Mouse (Mus musculus): ENCODE data around the gene Samd14. TPM values are rescaled to one million over a fixed set of nuclear protein-coding genes. Genes with fewer than 3 reads are reported as not detected.

The Samd14 gene
- polyA plus RNA-seq, 1 experiment = 14.4 TPM

- Histone ChIP-seq H3K4me3 (no peak overlapping the region), H3K36me3 (ENCODE audit: control insufficient read depth, insufficient read depth) (no peaks in the 10 kb centered on the region), H3K79me2 (ENCODE audit: control insufficient read depth, insufficient read depth) (peaks cover 5% of the 10 kb centered on the region), H3K27me3 (ENCODE audit: control insufficient read depth, insufficient read depth, insufficient read length) (no peaks in the 10 kb centered on the region), H3K4me2 (ENCODE audit: low read depth) (peak overlapping the region; percentile 52), H3ac (ENCODE audit: control insufficient read depth, insufficient read length) (no peak overlapping the region)
- no peak for TF ChIP-seq E2F4 (IDR thresholded peaks at IDR 0.05; ENCODE audit: insufficient read depth)
- no peak for TF ChIP-seq TCF12 (IDR thresholded peaks at IDR 0.05; ENCODE audit: insufficient read depth, poor library complexity, severe bottlenecking)
- TF ChIP-seq MYOD1 (IDR thresholded peaks at IDR 0.05; ENCODE audit: control insufficient read depth in 1 of 3, insufficient read length in 2 of 3, low read depth in 2 of 3) = no peak
- TF ChIP-seq POLR2AphosphoS2 (IDR thresholded peaks at IDR 0.05; ENCODE audit: insufficient read length, low read depth) = no peak
- no peak for TF ChIP-seq MYOG (IDR thresholded peaks at IDR 0.05; ENCODE audit: control insufficient read depth in 1 of 3, insufficient read depth in 1 of 3, insufficient read length in 2 of 3, low read depth in 2 of 3)
- no peak for TF ChIP-seq REST (IDR thresholded peaks at IDR 0.05; ENCODE audit: insufficient read depth, insufficient read length)
- TF ChIP-seq POLR2A (IDR thresholded peaks at IDR 0.05; ENCODE audit: insufficient read length, low read depth) = no peak
- no peak for TF ChIP-seq TCF3 (IDR thresholded peaks at IDR 0.05; ENCODE audit: insufficient read length, low read depth)
- no peak for TF ChIP-seq USF1 (IDR thresholded peaks at IDR 0.05; ENCODE audit: low read depth)
- TF ChIP-seq SRF (IDR thresholded peaks at IDR 0.05; ENCODE audit: control insufficient read depth, insufficient read length, low read depth) = no peak
- TF ChIP-seq MAX (IDR thresholded peaks at IDR 0.05; ENCODE audit: low read depth) = no peak
- TF ChIP-seq CEBPB (IDR thresholded peaks at IDR 0.05; ENCODE audit: insufficient read depth, poor library complexity, severe bottlenecking) = no peak
Observed at GRCm38 (mm10) chr11:94970210-94970943, 39.3 kb upstream of the Samd14 start.

GRCm38 (mm10) chr11:94971895-94972615 lies 37.6 kb upstream of the Samd14 start:
- Histone ChIP-seq H3K27me3 (ENCODE audit: control insufficient read depth, insufficient read depth, insufficient read length) (no peaks in the 10 kb centered on the region), H3K79me2 (ENCODE audit: control insufficient read depth, insufficient read depth) (peaks cover 5% of the 10 kb centered on the region), H3K36me3 (ENCODE audit: control insufficient read depth, insufficient read depth) (no peaks in the 10 kb centered on the region), H3K4me2 (ENCODE audit: low read depth) (peak overlapping the region; percentile 90), H3K4me3 (peak overlapping the region; percentile 30), H3ac (ENCODE audit: control insufficient read depth, insufficient read length) (no peak overlapping the region)
- no peak for TF ChIP-seq USF1 (IDR thresholded peaks at IDR 0.05; ENCODE audit: low read depth)
- no peak for TF ChIP-seq MYOG (IDR thresholded peaks at IDR 0.05; ENCODE audit: control insufficient read depth in 1 of 3, insufficient read depth in 1 of 3, insufficient read length in 2 of 3, low read depth in 2 of 3)
- no peak for TF ChIP-seq TCF3 (IDR thresholded peaks at IDR 0.05; ENCODE audit: insufficient read length, low read depth)
- no peak for TF ChIP-seq MYOD1 (IDR thresholded peaks at IDR 0.05; ENCODE audit: control insufficient read depth in 1 of 3, insufficient read length in 2 of 3, low read depth in 2 of 3)
- no peak for TF ChIP-seq SRF (IDR thresholded peaks at IDR 0.05; ENCODE audit: control insufficient read depth, insufficient read length, low read depth)

- Histone ChIP-seq H3K36me3 (ENCODE audit: control insufficient read depth, insufficient read depth) (no peaks in the 10 kb centered on the region), H3K27me3 (ENCODE audit: control insufficient read depth, insufficient read depth, insufficient read length) (no peaks in the 10 kb centered on the region), H3K79me2 (ENCODE audit: control insufficient read depth, insufficient read depth) (peaks cover 5% of the 10 kb centered on the region), H3K4me2 (ENCODE audit: low read depth) (peak overlapping the region; percentile 90), H3ac (ENCODE audit: control insufficient read depth, insufficient read length) (no peak overlapping the region), H3K4me3 (peak overlapping the region; percentile 30)
- no peak for TF ChIP-seq REST (IDR thresholded peaks at IDR 0.05; ENCODE audit: insufficient read depth, insufficient read length)
- no peak for TF ChIP-seq TCF3 (IDR thresholded peaks at IDR 0.05; ENCODE audit: insufficient read length, low read depth)
- TF ChIP-seq SRF (IDR thresholded peaks at IDR 0.05; ENCODE audit: control insufficient read depth, insufficient read length, low read depth) = peak; percentile 77
- no peak for TF ChIP-seq MYOG (IDR thresholded peaks at IDR 0.05; ENCODE audit: control insufficient read depth in 1 of 3, insufficient read depth in 1 of 3, insufficient read length in 2 of 3, low read depth in 2 of 3)
Observed at GRCm38 (mm10) chr11:94972887-94973286, 36.8 kb upstream of the Samd14 start.

GRCm38 (mm10) chr11:94973313-94973712 lies 36.4 kb upstream of the Samd14 start:
- Histone ChIP-seq H3K79me2 (ENCODE audit: control insufficient read depth, insufficient read depth) (peaks cover 5% of the 10 kb centered on the region), H3K4me3 (peak overlapping the region; percentile 30), H3ac (ENCODE audit: control insufficient read depth, insufficient read length) (no peak overlapping the region)

More at GRCm38 (mm10) chr11:94973313-94973712, 36.4 kb upstream of the Samd14 start:
- no peaks in the 10 kb centered on the region for H3K36me3 ChIP-seq (ENCODE audit: control insufficient read depth, insufficient read depth)
- H3K27me3 ChIP-seq (ENCODE audit: control insufficient read depth, insufficient read depth, insufficient read length) = no peaks in the 10 kb centered on the region
- TF ChIP-seq TCF12 (IDR thresholded peaks at IDR 0.05; ENCODE audit: insufficient read depth, poor library complexity, severe bottlenecking) (peak; percentile 15), MYOD1 (IDR thresholded peaks at IDR 0.05; ENCODE audit: control insufficient read depth in 1 of 3, insufficient read length in 2 of 3, low read depth in 2 of 3) (peak; percentile 83 to 95 (median 90)), POLR2A (IDR thresholded peaks at IDR 0.05; ENCODE audit: insufficient read length, low read depth) (peak; percentile 51), CEBPB (IDR thresholded peaks at IDR 0.05; ENCODE audit: insufficient read depth, poor library complexity, severe bottlenecking) (no peak), MAX (IDR thresholded peaks at IDR 0.05; ENCODE audit: low read depth) (no peak), USF1 (IDR thresholded peaks at IDR 0.05; ENCODE audit: low read depth) (no peak), POLR2AphosphoS2 (IDR thresholded peaks at IDR 0.05; ENCODE audit: insufficient read length, low read depth) (peak; percentile 26), MYOG (IDR thresholded peaks at IDR 0.05; ENCODE audit: control insufficient read depth in 1 of 3, insufficient read depth in 1 of 3, insufficient read length in 2 of 3, low read depth in 2 of 3) (peak in 1 of 3 experiments; percentile 38), E2F4 (IDR thresholded peaks at IDR 0.05; ENCODE audit: insufficient read depth) (no peak)
- H3K4me2 ChIP-seq (ENCODE audit: low read depth) = peak overlapping the region; percentile 90

All from myocyte (in vitro differentiated cells).